Mouse (Mus musculus) small intestine, adult 2 months (tissue): ENCODE results near the gene Grasp.

Experiments
- CTCF ChIP-seq: fragments of 200-500 bp; IDR thresholded peaks from 2 replicates; pipeline ENCODE4 v1.5.1; 2012; ENCODE audit warnings: low read depth, mild to moderate bottlenecking, control low read depth, inconsistent platforms, low read length, moderate library complexity, mixed read lengths; ENCODE audit not compliant: insufficient replicate concordance, insufficient read length; ENCODE audit errors: extremely low read depth
- POLR2A ChIP-seq: fragments of 200-500 bp; IDR thresholded peaks from 2 replicates; pipeline ENCODE4 v1.6.1; 2012; ENCODE audit warnings: low read depth, mild to moderate bottlenecking, control low read depth, inconsistent platforms, low read length, moderate library complexity

- TF ChIP-seq POLR2A: no peak
- TF ChIP-seq CTCF: no peak
Measured at GRCm38 (mm10) chr15:101279430-101279999, 55.5 kb downstream of the Grasp start.
